Mouse (Mus musculus): ENCODE measurements around the gene Atg7. TPM values are rescaled to one million over a fixed set of nuclear protein-coding genes. Genes with fewer than 3 reads are reported as not detected.

Gene Atg7
- polyA plus RNA-seq, 1 experiment from 2014 or later = 18.4 TPM

DNA sequence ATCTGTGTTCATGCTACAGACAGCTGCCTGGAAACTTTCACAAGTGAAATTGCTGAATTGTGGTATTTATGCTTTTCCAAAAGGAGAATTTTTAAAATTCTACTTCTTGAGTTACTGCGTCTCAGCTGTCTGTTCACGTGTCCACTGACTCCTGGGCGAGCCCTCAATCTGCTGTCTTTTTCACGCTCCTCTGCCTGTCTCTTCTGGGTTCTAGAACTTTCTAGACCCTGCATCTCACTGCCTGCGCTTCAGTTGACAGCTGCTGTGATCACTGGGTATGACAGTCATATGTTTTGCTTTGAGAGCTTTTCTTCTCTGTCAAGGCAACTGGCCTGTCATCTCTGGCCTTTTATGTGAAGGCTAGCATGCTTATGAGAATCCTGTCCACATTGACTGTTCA, 132.3 kb downstream of the Atg7 start:
- no peak overlapping the region for H3K27ac ChIP-seq (replicated peaks; ENCODE audit: low read depth, low read length)
- H3K4me3 ChIP-seq (replicated peaks; ENCODE audit: low read depth, low read length) = no peak overlapping the region
- no peak for DNase-seq

DNA sequence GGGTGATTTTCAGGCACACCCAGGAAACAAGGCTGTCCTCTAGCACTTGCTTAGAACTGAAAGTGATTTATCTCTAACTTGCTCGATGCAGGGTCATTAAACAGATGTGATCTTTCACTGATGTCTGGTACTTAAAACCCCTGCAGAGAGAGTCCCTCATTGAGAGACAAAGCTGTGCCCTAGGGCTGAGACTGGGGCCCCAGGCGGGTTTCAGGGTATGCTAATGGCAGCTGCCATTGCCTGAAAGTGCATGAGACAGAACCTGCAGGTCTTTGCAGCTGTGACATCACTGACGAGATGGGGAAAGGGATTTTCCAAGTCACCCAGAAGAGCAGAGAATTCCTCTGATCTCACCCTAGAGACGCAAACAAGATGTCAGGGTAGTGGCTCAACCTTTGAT, 135.0 kb downstream of the Atg7 start:
- H3K27me3 ChIP-seq (ENCODE audit: control insufficient read depth, insufficient read depth, low read length) = no peaks in the 10 kb centered on the region
- no peaks in the 10 kb centered on the region for H3K36me3 ChIP-seq (ENCODE audit: control insufficient read depth, insufficient read depth, low read length)
- no peak overlapping the region for H3K27ac ChIP-seq (replicated peaks; ENCODE audit: low read depth, low read length)
- no peak overlapping the region for H3K9ac ChIP-seq (replicated peaks; ENCODE audit: low read length)
- no peak overlapping the region for H3K4me3 ChIP-seq (replicated peaks; ENCODE audit: low read depth, low read length)
- ATAC-seq (ENCODE audit: low FRiP score, low TSS enrichment) (no peak), DNase-seq (peak; percentile 14)
- H3K4me2 ChIP-seq (ENCODE audit: low read length) = no peak overlapping the region
- WGBS = 7% methylated on average over 4 of the region's 4 CpGs
- H3K9me3 ChIP-seq (ENCODE audit: control insufficient read depth, low read length) = no peaks in the 10 kb centered on the region
- peaks cover 7% of the 10 kb centered on the region; the same call in 1 of the 2 replicates for H3K4me1 ChIP-seq (ENCODE audit: control insufficient read depth, insufficient read depth, low read length)

More for the DNA sequence above, 132.3 kb downstream of the Atg7 start:
- Histone ChIP-seq H3K27me3 (ENCODE audit: control insufficient read depth, insufficient read depth, low read length) (no peaks in the 10 kb centered on the region), H3K4me1 (ENCODE audit: control insufficient read depth, insufficient read depth, low read length) (peaks cover 7% of the 10 kb centered on the region; the same call in 1 of the 2 replicates), H3K36me3 (ENCODE audit: control insufficient read depth, insufficient read depth, low read length) (no peaks in the 10 kb centered on the region), H3K9ac (replicated peaks; ENCODE audit: low read length) (no peak overlapping the region), H3K9me3 (ENCODE audit: control insufficient read depth, low read length) (no peaks in the 10 kb centered on the region), H3K4me2 (ENCODE audit: low read length) (no peak overlapping the region)
- ATAC-seq (ENCODE audit: low FRiP score, low TSS enrichment) = no peak
- WGBS = 94% methylated on average over 5 of the region's 5 CpGs

- Histone ChIP-seq H3K4me1 (ENCODE audit: control insufficient read depth, insufficient read depth, low read length) (peaks cover 7% of the 10 kb centered on the region; the same call in 1 of the 2 replicates), H3K27me3 (ENCODE audit: control insufficient read depth, insufficient read depth, low read length) (no peaks in the 10 kb centered on the region), H3K9me3 (ENCODE audit: control insufficient read depth, low read length) (no peaks in the 10 kb centered on the region), H3K4me2 (ENCODE audit: low read length) (no peak overlapping the region), H3K4me3 (replicated peaks; ENCODE audit: low read depth, low read length) (no peak overlapping the region), H3K9ac (replicated peaks; ENCODE audit: low read length) (no peak overlapping the region), H3K36me3 (ENCODE audit: control insufficient read depth, insufficient read depth, low read length) (no peaks in the 10 kb centered on the region), H3K27ac (replicated peaks; ENCODE audit: low read depth, low read length) (no peak overlapping the region)
- ATAC-seq (ENCODE audit: low FRiP score, low TSS enrichment) = no peak
- 35% methylated on average over 8 of the region's 8 CpGs for WGBS
- DNase-seq = peak; percentile 61
Measured at GRCm38 (mm10) chr6:114778650-114779049, 135.8 kb downstream of the Atg7 start.

DNA sequence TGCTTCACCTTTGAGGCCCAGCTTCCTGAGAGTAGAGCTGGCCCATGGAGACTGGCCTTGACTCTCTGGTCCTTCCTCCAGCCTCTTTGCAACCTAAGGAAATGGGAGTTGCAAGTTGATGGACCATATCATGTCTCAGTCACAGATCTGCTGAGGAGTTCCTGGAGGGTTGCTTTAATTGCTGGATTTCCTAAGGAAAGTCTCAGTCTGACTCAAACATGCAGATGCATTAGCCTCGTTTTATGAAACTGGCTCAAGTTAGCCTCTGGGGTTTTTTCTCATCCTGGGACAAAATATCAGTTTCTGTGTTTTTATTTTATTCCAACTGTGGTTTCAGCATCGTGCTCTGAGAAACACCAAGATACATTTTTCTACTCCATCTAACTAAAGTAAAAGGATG, 137.7 kb downstream of the Atg7 start:
- H3K4me1 ChIP-seq (ENCODE audit: control insufficient read depth, insufficient read depth, low read length) = peaks cover 7% of the 10 kb centered on the region; the same call in 1 of the 2 replicates
- DNase-seq (no peak), ATAC-seq (ENCODE audit: low FRiP score, low TSS enrichment) (no peak)
- WGBS = 77% methylated on average over 2 of the region's 2 CpGs
- no peak overlapping the region for H3K9ac ChIP-seq (replicated peaks; ENCODE audit: low read length)
- H3K4me2 ChIP-seq (ENCODE audit: low read length) = no peak overlapping the region
- no peak overlapping the region for H3K27ac ChIP-seq (replicated peaks; ENCODE audit: low read depth, low read length)
- H3K9me3 ChIP-seq (ENCODE audit: control insufficient read depth, low read length) = no peaks in the 10 kb centered on the region
- H3K4me3 ChIP-seq (replicated peaks; ENCODE audit: low read depth, low read length) = no peak overlapping the region
- H3K36me3 ChIP-seq (ENCODE audit: control insufficient read depth, insufficient read depth, low read length) = no peaks in the 10 kb centered on the region
- H3K27me3 ChIP-seq (ENCODE audit: control insufficient read depth, insufficient read depth, low read length) = no peaks in the 10 kb centered on the region

- Histone ChIP-seq H3K9me3 (ENCODE audit: control insufficient read depth, low read length) (no peaks in the 10 kb centered on the region), H3K36me3 (ENCODE audit: control insufficient read depth, insufficient read depth, low read length) (no peaks in the 10 kb centered on the region), H3K4me3 (replicated peaks; ENCODE audit: low read depth, low read length) (no peak overlapping the region), H3K4me1 (ENCODE audit: control insufficient read depth, insufficient read depth, low read length) (peaks cover 7% of the 10 kb centered on the region; the same call in 1 of the 2 replicates), H3K27me3 (ENCODE audit: control insufficient read depth, insufficient read depth, low read length) (no peaks in the 10 kb centered on the region), H3K4me2 (ENCODE audit: low read length) (no peak overlapping the region), H3K27ac (replicated peaks; ENCODE audit: low read depth, low read length) (no peak overlapping the region), H3K9ac (replicated peaks; ENCODE audit: low read length) (0 out of 2 replicates have a peak overlapping the region, but pooled peaks have one; percentile 12)
- 36% methylated on average over 11 of the region's 11 CpGs for WGBS
- ATAC-seq (ENCODE audit: low FRiP score, low TSS enrichment) = no peak
- DNase-seq = peak; percentile 70
Measured at GRCm38 (mm10) chr6:114781415-114782240, 138.7 kb downstream of the Atg7 start.

GRCm38 (mm10) chr6:114782486-114782885, 139.6 kb downstream of the Atg7 start:
- H3K36me3 ChIP-seq (ENCODE audit: control insufficient read depth, insufficient read depth, low read length) = no peaks in the 10 kb centered on the region
- ATAC-seq (ENCODE audit: low FRiP score, low TSS enrichment) = no peak
- H3K9me3 ChIP-seq (ENCODE audit: control insufficient read depth, low read length) = no peaks in the 10 kb centered on the region
- no peak overlapping the region for H3K27ac ChIP-seq (replicated peaks; ENCODE audit: low read depth, low read length)
- H3K4me2 ChIP-seq (ENCODE audit: low read length) = no peak overlapping the region
- H3K9ac ChIP-seq (replicated peaks; ENCODE audit: low read length) = no peak overlapping the region
- peak; percentile 11 for DNase-seq
- no peaks in the 10 kb centered on the region for H3K27me3 ChIP-seq (ENCODE audit: control insufficient read depth, insufficient read depth, low read length)
- peaks cover 7% of the 10 kb centered on the region; the same call in 1 of the 2 replicates for H3K4me1 ChIP-seq (ENCODE audit: control insufficient read depth, insufficient read depth, low read length)
- 76% methylated on average over 7 of the region's 7 CpGs for WGBS
- H3K4me3 ChIP-seq (replicated peaks; ENCODE audit: low read depth, low read length) = no peak overlapping the region

DNA sequence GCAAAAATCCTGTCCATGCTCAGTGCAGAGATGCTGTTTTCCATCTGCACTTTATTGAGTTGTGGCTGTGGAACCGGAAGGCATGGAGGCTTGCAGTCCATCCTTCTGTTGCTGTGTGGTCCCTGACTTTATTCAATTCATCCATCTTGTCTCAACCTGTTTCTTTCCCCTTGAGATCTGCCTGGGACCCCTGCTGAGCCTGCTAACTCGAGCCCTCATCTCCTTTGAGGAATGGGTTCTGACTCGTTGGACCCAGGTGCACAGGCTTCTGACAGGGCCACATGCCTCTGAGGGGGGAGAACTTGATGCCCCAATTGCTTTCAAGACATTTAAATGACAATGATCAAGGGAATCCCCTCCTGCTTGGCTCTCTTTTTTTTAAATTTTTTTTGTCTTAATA, 143.6 kb downstream of the Atg7 start:
- Histone ChIP-seq H3K27me3 (ENCODE audit: control insufficient read depth, insufficient read depth, low read length) (no peaks in the 10 kb centered on the region), H3K36me3 (ENCODE audit: control insufficient read depth, insufficient read depth, low read length) (no peaks in the 10 kb centered on the region), H3K9me3 (ENCODE audit: control insufficient read depth, low read length) (no peaks in the 10 kb centered on the region), H3K9ac (replicated peaks; ENCODE audit: low read length) (no peak overlapping the region), H3K4me2 (ENCODE audit: low read length) (no peak overlapping the region), H3K27ac (replicated peaks; ENCODE audit: low read depth, low read length) (no peak overlapping the region), H3K4me1 (ENCODE audit: control insufficient read depth, insufficient read depth, low read length) (no peaks in the 10 kb centered on the region; the same call in 1 of the 2 replicates), H3K4me3 (replicated peaks; ENCODE audit: low read depth, low read length) (no peak overlapping the region)
- DNase-seq (no peak), ATAC-seq (ENCODE audit: low FRiP score, low TSS enrichment) (no peak)
- 30% methylated on average over 3 of the region's 3 CpGs for WGBS

DNA sequence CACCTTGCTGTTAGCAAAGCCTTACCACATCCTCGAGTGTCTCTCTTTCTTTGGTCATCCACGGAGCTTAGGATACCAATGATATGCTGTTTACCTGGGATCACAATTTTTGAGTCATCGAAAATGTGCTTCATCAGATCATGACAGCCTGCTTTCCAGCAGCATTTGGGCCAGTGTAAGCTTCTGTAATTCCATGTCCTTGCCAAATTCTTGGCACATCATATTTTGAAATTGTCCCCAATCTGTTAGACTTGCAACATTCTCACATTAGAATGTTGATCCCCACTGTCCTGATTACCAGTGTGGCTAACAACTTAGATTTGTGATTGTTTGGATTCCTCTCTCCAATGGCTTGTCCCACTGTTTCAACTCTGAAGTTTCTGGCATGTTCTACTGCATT, 144.7 kb downstream of the Atg7 start:
- no peak overlapping the region for H3K4me3 ChIP-seq (replicated peaks; ENCODE audit: low read depth, low read length)
- no peak overlapping the region for H3K4me2 ChIP-seq (ENCODE audit: low read length)
- no peak for ATAC-seq (ENCODE audit: low FRiP score, low TSS enrichment)
- H3K27ac ChIP-seq (replicated peaks; ENCODE audit: low read depth, low read length) = no peak overlapping the region
- no peaks in the 10 kb centered on the region for H3K36me3 ChIP-seq (ENCODE audit: control insufficient read depth, insufficient read depth, low read length)
- no peaks in the 10 kb centered on the region for H3K4me1 ChIP-seq (ENCODE audit: control insufficient read depth, insufficient read depth, low read length)
- no peak overlapping the region for H3K9ac ChIP-seq (replicated peaks; ENCODE audit: low read length)
- no peaks in the 10 kb centered on the region for H3K27me3 ChIP-seq (ENCODE audit: control insufficient read depth, insufficient read depth, low read length)
- no peak for DNase-seq
- 83% methylated on average over 3 of the region's 3 CpGs for WGBS
- no peaks in the 10 kb centered on the region for H3K9me3 ChIP-seq (ENCODE audit: control insufficient read depth, low read length)

- DNase-seq (no peak), ATAC-seq (ENCODE audit: low FRiP score, low TSS enrichment) (no peak)
- no peaks in the 10 kb centered on the region for H3K36me3 ChIP-seq (ENCODE audit: control insufficient read depth, insufficient read depth, low read length)
- WGBS = 75% methylated on average over 4 of the region's 4 CpGs
- H3K27ac ChIP-seq (replicated peaks; ENCODE audit: low read depth, low read length) = no peak overlapping the region
- no peak overlapping the region for H3K9ac ChIP-seq (replicated peaks; ENCODE audit: low read length)
- H3K9me3 ChIP-seq (ENCODE audit: control insufficient read depth, low read length) = no peaks in the 10 kb centered on the region
- no peak overlapping the region for H3K4me3 ChIP-seq (replicated peaks; ENCODE audit: low read depth, low read length)
- H3K27me3 ChIP-seq (ENCODE audit: control insufficient read depth, insufficient read depth, low read length) = no peaks in the 10 kb centered on the region
- H3K4me2 ChIP-seq (ENCODE audit: low read length) = no peak overlapping the region
- no peaks in the 10 kb centered on the region for H3K4me1 ChIP-seq (ENCODE audit: control insufficient read depth, insufficient read depth, low read length)
Measured at GRCm38 (mm10) chr6:114788663-114789062, 145.8 kb downstream of the Atg7 start.

Measured in midbrain, embryonic 14.5 days (tissue).